8 mouse cellular contexts compared by ENCODE assay signal in genomic region chr8:83609547-83610180, GRCm38 (mm10). TPM values are rescaled to one million over a fixed set of nuclear protein-coding genes. Genes with fewer than 3 reads are reported as not detected.
DNase-seq lines count a peak whose midpoint lies in the region; ATAC-seq and TF ChIP-seq lines count a peak whose summit lies in the region.

No protein-coding gene starts in this region.

- 59% methylated on average over 10 of the region's 10 CpGs for WGBS in thymus, adult 2 months
- WGBS in limb, embryonic 14.5 days: 93% methylated on average over 10 of the region's 10 CpGs
- 90% methylated on average over 10 of the region's 10 CpGs for WGBS in stomach, embryonic 15.5 days

- no peak for ATAC-seq in CD4-positive, CD25-positive, alpha-beta regulatory T cell, adult 4 months
- no peak for ATAC-seq in limb, embryonic 14.5 days (ENCODE audit: low FRiP score, low read depth)
- no peak for ATAC-seq in stomach, embryonic 15.5 days (ENCODE audit: insufficient read depth, low FRiP score, low read depth)

- TF ChIP-seq POLR2A in thymus, adult 2 months (IDR thresholded peaks at IDR 0.05; ENCODE audit: control insufficient read depth, extremely low read depth, insufficient read depth, low read length, poor library complexity): no peak
- TF ChIP-seq POLR2A in limb, embryonic 14.5 days (IDR thresholded peaks at IDR 0.05; ENCODE audit: borderline replicate concordance, extremely low read depth, insufficient read depth, insufficient read length): no peak

- H3K36me3 ChIP-seq in thymus, adult 2 months (ENCODE audit: control insufficient read depth, insufficient read depth, low read length): peaks cover 27% of the 10 kb centered on the region
- H3K36me3 ChIP-seq in limb, embryonic 14.5 days (ENCODE audit: control insufficient read depth, insufficient read depth, low read length): peaks cover 39% of the 10 kb centered on the region
- peaks cover 31% of the 10 kb centered on the region for H3K36me3 ChIP-seq in stomach, embryonic 15.5 days

- H3K27me3 ChIP-seq in thymus, adult 2 months (ENCODE audit: control insufficient read depth, insufficient read depth, low read length): no peaks in the 10 kb centered on the region
- H3K27me3 ChIP-seq in limb, embryonic 14.5 days (ENCODE audit: control insufficient read depth, insufficient read depth, low read length): no peaks in the 10 kb centered on the region
- H3K27me3 ChIP-seq in stomach, embryonic 15.5 days (replicated peaks): no peaks in the 10 kb centered on the region

- 0 out of 2 replicates have a peak overlapping the region, but pooled peaks have one; percentile 26 for H3K9ac ChIP-seq in limb, embryonic 14.5 days (ENCODE audit: low read depth, low read length, severe bottlenecking)
- no peak overlapping the region for H3K9ac ChIP-seq in stomach, embryonic 15.5 days

- no peak for TF ChIP-seq CTCF in thymus, adult 2 months (IDR thresholded peaks at IDR 0.05; ENCODE audit: borderline replicate concordance, control insufficient read depth, extremely low read depth, insufficient read depth, low read length, poor library complexity)

- peak; percentile 37 for DNase-seq in CD4-positive, CD25-positive, alpha-beta regulatory T cell, adult 2 months (ENCODE audit: low read depth, low spot score)
- DNase-seq in thymus, adult 2 months: no peak
- no peak for DNase-seq in thymus, postnatal 10 days (ENCODE audit: low spot score in 2 of 2)
- DNase-seq in limb, embryonic 14.5 days (ENCODE audit: low spot score): no peak
- DNase-seq in adrenal gland, postnatal 10 days: no peak
- no peak for DNase-seq in left cerebral cortex, adult 11 months (ENCODE audit: low spot score)

- H3K4me2 ChIP-seq in limb, embryonic 14.5 days (replicated peaks; ENCODE audit: low read depth, low read length, severe bottlenecking): peak overlapping the region; percentile 77
- H3K4me2 ChIP-seq in stomach, embryonic 15.5 days: peak overlapping the region; percentile 78

- peak overlapping the region; percentile 67 for H3K27ac ChIP-seq in thymus, adult 2 months (ENCODE audit: control insufficient read depth, insufficient read depth, low read length)
- H3K27ac ChIP-seq in limb, embryonic 14.5 days (replicated peaks; ENCODE audit: low read depth, low read length): no peak overlapping the region
- H3K27ac ChIP-seq in stomach, embryonic 15.5 days: peak overlapping the region; percentile 97; the same call in 1 of the 2 replicates

- peaks cover 31% of the 10 kb centered on the region for H3K4me1 ChIP-seq in thymus, adult 2 months (replicated peaks; ENCODE audit: control insufficient read depth, insufficient read depth, low read length)
- peaks cover 12% of the 10 kb centered on the region for H3K4me1 ChIP-seq in limb, embryonic 14.5 days (ENCODE audit: control insufficient read depth, insufficient read depth, low read length)
- peaks cover 19% of the 10 kb centered on the region for H3K4me1 ChIP-seq in stomach, embryonic 15.5 days

- no peaks in the 10 kb centered on the region for H3K9me3 ChIP-seq in limb, embryonic 14.5 days (ENCODE audit: control insufficient read depth, low read length)
- no peaks in the 10 kb centered on the region for H3K9me3 ChIP-seq in stomach, embryonic 15.5 days

- H3K4me3 ChIP-seq in thymus, adult 2 months (ENCODE audit: control insufficient read depth, insufficient read depth, low read length): peak overlapping the region; percentile 41
- H3K4me3 ChIP-seq in limb, embryonic 14.5 days (replicated peaks; ENCODE audit: low read length): peak overlapping the region; percentile 85
- H3K4me3 ChIP-seq in stomach, embryonic 15.5 days (replicated peaks): peak overlapping the region; percentile 89

RNA-seq across cellular contexts. Expression of gene Dnajb1, which starts 1.7 kb away (rescaled TPM):
- polyA plus RNA-seq in CD4-positive, CD25-positive, alpha-beta regulatory T cell, adult 4 months (2017; shearing (Covaris generic)): 10 to 100 TPM; 44.9 to 62.3 TPM
- 87.1 and 91.0 TPM in 2 replicates for polyA plus RNA-seq in thymus, adult 2 months (2012; rRNA removed)
- 42.6 and 43.7 TPM in 2 replicates for polyA plus RNA-seq in limb, embryonic 14.5 days (2012; rRNA removed)
- polyA plus RNA-seq in limb, embryonic 14.5 days (2014; fragmentation: Nextera tagmentation; extraction: Ambion mirVana): 51.3 and 58.9 TPM in 2 replicates
- 55.1 and 62.6 TPM in 2 replicates for polyA plus RNA-seq in stomach, embryonic 15.5 days (2015; fragmentation: Nextera tagmentation; extraction: Ambion mirVana)
- 10 to 100 TPM; 24.7 to 28.8 TPM for total RNA-seq in adrenal gland, postnatal 10 days (2021)

RNA-seq across cellular contexts. Expression of gene Tecr, which starts 1.9 kb away (rescaled TPM):
- 100 to 1,000 TPM; 408 to 507 TPM for polyA plus RNA-seq in CD4-positive, CD25-positive, alpha-beta regulatory T cell, adult 4 months (2017; shearing (Covaris generic))
- polyA plus RNA-seq in thymus, adult 2 months (2012; rRNA removed): 577 and 705 TPM in 2 replicates
- polyA plus RNA-seq in limb, embryonic 14.5 days (2012; rRNA removed): 595 and 783 TPM in 2 replicates
- 586 and 589 TPM in 2 replicates for polyA plus RNA-seq in limb, embryonic 14.5 days (2014; fragmentation: Nextera tagmentation; extraction: Ambion mirVana)
- polyA plus RNA-seq in stomach, embryonic 15.5 days (2015; fragmentation: Nextera tagmentation; extraction: Ambion mirVana): 561 and 565 TPM in 2 replicates
- total RNA-seq in adrenal gland, postnatal 10 days (2021): 100 to 1,000 TPM; 305 to 336 TPM

RNA-seq across cellular contexts. Expression of gene Gipc1, which starts 42.8 kb away (rescaled TPM):
- polyA plus RNA-seq in CD4-positive, CD25-positive, alpha-beta regulatory T cell, adult 4 months (2017; shearing (Covaris generic)): 10 to 100 TPM; 14.8 to 21.9 TPM
- polyA plus RNA-seq in thymus, adult 2 months (2012; rRNA removed): 50.2 and 58.6 TPM in 2 replicates
- polyA plus RNA-seq in limb, embryonic 14.5 days (2012; rRNA removed): 100 and 102 TPM in 2 replicates
- polyA plus RNA-seq in limb, embryonic 14.5 days (2014; fragmentation: Nextera tagmentation; extraction: Ambion mirVana): 134 and 138 TPM in 2 replicates
- polyA plus RNA-seq in stomach, embryonic 15.5 days (2015; fragmentation: Nextera tagmentation; extraction: Ambion mirVana): 183 and 191 TPM in 2 replicates
- 10 to 100 TPM; 51.4 to 52.5 TPM for total RNA-seq in adrenal gland, postnatal 10 days (2021)

RNA-seq across cellular contexts. Expression of gene Ndufb7, which starts 43.2 kb away (rescaled TPM):
- 100 to 1,000 TPM; 277 to 291 TPM for polyA plus RNA-seq in CD4-positive, CD25-positive, alpha-beta regulatory T cell, adult 4 months (2017; shearing (Covaris generic))
- 412 and 498 TPM in 2 replicates for polyA plus RNA-seq in thymus, adult 2 months (2012; rRNA removed)
- 237 and 248 TPM in 2 replicates for polyA plus RNA-seq in limb, embryonic 14.5 days (2012; rRNA removed)
- 298 and 313 TPM in 2 replicates for polyA plus RNA-seq in limb, embryonic 14.5 days (2014; fragmentation: Nextera tagmentation; extraction: Ambion mirVana)
- polyA plus RNA-seq in stomach, embryonic 15.5 days (2015; fragmentation: Nextera tagmentation; extraction: Ambion mirVana): 330 and 333 TPM in 2 replicates
- total RNA-seq in adrenal gland, postnatal 10 days (2021): 100 to 1,000 TPM; 340 to 396 TPM

RNA-seq across cellular contexts. Expression of gene Ptger1, which starts 56.8 kb away (rescaled TPM):
- polyA plus RNA-seq in CD4-positive, CD25-positive, alpha-beta regulatory T cell, adult 4 months (2017; shearing (Covaris generic)): 1 to 10 TPM; 1.2 TPM
- polyA plus RNA-seq in thymus, adult 2 months (2012; rRNA removed): 0.50 and 0.61 TPM in 2 replicates
- 2.7 and 2.8 TPM in 2 replicates for polyA plus RNA-seq in limb, embryonic 14.5 days (2012; rRNA removed)
- polyA plus RNA-seq in limb, embryonic 14.5 days (2014; fragmentation: Nextera tagmentation; extraction: Ambion mirVana): 0.40 and 0.83 TPM in 2 replicates
- 4.4 and 5.4 TPM in 2 replicates for polyA plus RNA-seq in stomach, embryonic 15.5 days (2015; fragmentation: Nextera tagmentation; extraction: Ambion mirVana)
- 1 to 10 TPM in 1 of 2 experiments, under 1 TPM in 1; 0.75 to 1.4 TPM for total RNA-seq in adrenal gland, postnatal 10 days (2021)
